Mouse (Mus musculus): Measurements from ENCODE around the gene Ssr1. TPM values are rescaled to one million over a fixed set of nuclear protein-coding genes. Genes with fewer than 3 reads are reported as not detected.

Ssr1 gene
- polyA plus RNA-seq, 1 experiment, result 10.5 TPM

GRCm38 (mm10) chr13:37919711-37920277, 74.2 kb downstream of the Ssr1 start:
- Histone ChIP-seq H3K27ac (ENCODE audit: insufficient read depth, low read depth, low read length) (peak overlapping the region; percentile 24), H3K4me3 (ENCODE audit: insufficient read depth, low read depth, low read length) (no peak overlapping the region), H3K4me1 (ENCODE audit: control insufficient read depth, insufficient read depth, low read length) (peaks cover 25% of the 10 kb centered on the region), H3K27me3 (replicated peaks; ENCODE audit: control insufficient read depth, insufficient read depth, low read length) (no peaks in the 10 kb centered on the region), H3K36me3 (ENCODE audit: control insufficient read depth, insufficient read depth, low read length) (peaks cover 9% of the 10 kb centered on the region; the same call in 1 of the 2 replicates)
- peak; percentile 90 for DNase-seq
- TF ChIP-seq CTCF (conservative IDR thresholded peaks at IDR 0.05; ENCODE audit: insufficient read depth, insufficient read length, low read depth, low read length), result no peak
- TF ChIP-seq POLR2A (IDR thresholded peaks at IDR 0.05; ENCODE audit: low read depth, low read length), result no peak
- 58% methylated on average over 3 of the region's 3 CpGs for WGBS

- Histone ChIP-seq H3K4me1 (ENCODE audit: control insufficient read depth, insufficient read depth, low read length) (peaks cover 25% of the 10 kb centered on the region), H3K27ac (ENCODE audit: insufficient read depth, low read depth, low read length) (peak overlapping the region; percentile 84), H3K27me3 (replicated peaks; ENCODE audit: control insufficient read depth, insufficient read depth, low read length) (no peaks in the 10 kb centered on the region), H3K4me3 (ENCODE audit: insufficient read depth, low read depth, low read length) (no peak overlapping the region), H3K36me3 (ENCODE audit: control insufficient read depth, insufficient read depth, low read length) (peaks cover 7% of the 10 kb centered on the region; the same call in 1 of the 2 replicates)
- peak; percentile 80 for DNase-seq
- WGBS, result 59% methylated on average over 15 of the region's 15 CpGs
- no peak for TF ChIP-seq CTCF (conservative IDR thresholded peaks at IDR 0.05; ENCODE audit: insufficient read depth, insufficient read length, low read depth, low read length)
- TF ChIP-seq POLR2A (IDR thresholded peaks at IDR 0.05; ENCODE audit: low read depth, low read length), result no peak
Observed at GRCm38 (mm10) chr13:37918336-37919261, 75.4 kb downstream of the Ssr1 start.

Other genes with a start within 250 kb of the Ssr1 start
- gene Rreb1, start 215.8 kb downstream of the Ssr1 start, polyA plus RNA-seq (2012; rRNA removed), result 16.7 and 18.3 TPM in 2 replicates
- 7.6 and 8.0 TPM in 2 replicates for gene Riok1, start 42.8 kb upstream of the Ssr1 start, polyA plus RNA-seq (2012; rRNA removed)
- 0.23 and 0.28 TPM in 2 replicates for gene Cage1, start 42.9 kb upstream of the Ssr1 start, polyA plus RNA-seq (2012; rRNA removed)
- 4.5 and 5.1 TPM in 2 replicates for gene Dsp, start 157.1 kb upstream of the Ssr1 start, polyA plus RNA-seq (2012; rRNA removed)
- gene Snrnp48, start 210.7 kb upstream of the Ssr1 start, polyA plus RNA-seq (2012; rRNA removed), result 18.8 and 21.1 TPM in 2 replicates

Data from kidney, adult 2 months (tissue).